Mouse (Mus musculus) heart, embryonic 14.5 days (tissue): ENCODE measurements around the gene Senp3. TPM values are rescaled to one million over a fixed set of nuclear protein-coding genes. Genes with fewer than 3 reads are reported as not detected.

Experiments
- ATAC-seq: fragments of 200-750 bp; cut with Nextera tagmentation; 2 replicates; pipeline ENCODE4 v1.8.0; 2017; ENCODE audit warnings: low read depth, moderate TSS enrichment; ENCODE audit not compliant: insufficient number of reproducible peaks, insufficient read depth, low FRiP score
- H3K27ac ChIP-seq, 2 experiments: fragments of 200-500 bp in 1 of 2; fragments of 300-500 bp in 1 of 2; sonication (generic) in 1 of 2; replicated peaks in 1 of 2; 2 replicates each; pipeline ENCODE4 v1.5.1; 2012 to 2014; ENCODE audit warnings: low read depth in 2 of 2, low read length in 2 of 2, control low read depth in 1 of 2, mild to moderate bottlenecking in 1 of 2, mixed read lengths in 1 of 2; ENCODE audit not compliant: control insufficient read depth in 1 of 2, insufficient read depth in 1 of 2
- H3K27me3 ChIP-seq: fragments of 300-500 bp; sonication (generic); 2 replicates; pipeline ENCODE4 v1.6.1; 2014; ENCODE audit warnings: mild to moderate bottlenecking, low read length, control low read depth; ENCODE audit not compliant: control insufficient read depth, insufficient read depth
- H3K36me3 ChIP-seq: fragments of 300-500 bp; sonication (generic); 2 replicates; pipeline ENCODE4 v1.6.1; 2014; ENCODE audit warnings: mild to moderate bottlenecking, control low read depth, low read length, mixed read lengths; ENCODE audit not compliant: control insufficient read depth, insufficient read depth
- H3K4me1 ChIP-seq, 2 experiments: fragments of 200-500 bp in 1 of 2; fragments of 300-500 bp in 1 of 2; sonication (generic) in 1 of 2; 2 replicates each; pipeline ENCODE4 v1.6.1; 2012 to 2014; ENCODE audit warnings: low read length in 2 of 2, control low read depth in 1 of 2, mixed read lengths in 1 of 2; ENCODE audit not compliant: control insufficient read depth in 2 of 2, insufficient read depth in 2 of 2
- H3K4me2 ChIP-seq: fragments of 300-500 bp; sonication (generic); 2 replicates; pipeline ENCODE4 v1.6.1; 2014; ENCODE audit warnings: mild to moderate bottlenecking, low read length
- H3K4me3 ChIP-seq, 2 experiments: fragments of 200-500 bp in 1 of 2; fragments of 300-500 bp in 1 of 2; sonication (generic) in 1 of 2; 2 replicates each; pipeline ENCODE4 v1.5.1; 2012 to 2014; ENCODE audit warnings: low read length in 2 of 2, mild to moderate bottlenecking in 2 of 2, control low read depth in 1 of 2, low read depth in 1 of 2, moderate library complexity in 1 of 2; ENCODE audit not compliant: control insufficient read depth in 1 of 2, insufficient read depth in 1 of 2
- H3K9ac ChIP-seq: fragments of 300-500 bp; sonication (generic); 2 replicates; pipeline ENCODE4 v1.6.1; 2014; ENCODE audit warnings: mild to moderate bottlenecking, low read length
- H3K9me3 ChIP-seq: fragments of 300-500 bp; sonication (generic); 2 replicates; pipeline ENCODE4 v1.6.1; 2016; ENCODE audit warnings: low read length, control low read depth; ENCODE audit not compliant: control insufficient read depth
- WGBS: fragments of 180-500 bp; shearing (Covaris S2); extraction: QIAGEN DNeasy Blood & Tissue Kit; methylation state at CpG from one replicate; pipeline ENCODE4 v1.1.7; 2014; 5-methylcytosine and 5-hydroxymethylcytosine counted together
- polyA plus RNA-seq: library from polyadenylated mRNA; unstranded; fragments of >200 nt; fragmentation: Nextera tagmentation; extraction: Ambion mirVana; gene quantifications from 2 replicates; pipeline ENCODE4 v1.2.1, GENCODE M21; 2014

The Senp3 gene
- polyA plus RNA-seq, 1 experiment from 2014 or later, result 59.4 TPM

DNA sequence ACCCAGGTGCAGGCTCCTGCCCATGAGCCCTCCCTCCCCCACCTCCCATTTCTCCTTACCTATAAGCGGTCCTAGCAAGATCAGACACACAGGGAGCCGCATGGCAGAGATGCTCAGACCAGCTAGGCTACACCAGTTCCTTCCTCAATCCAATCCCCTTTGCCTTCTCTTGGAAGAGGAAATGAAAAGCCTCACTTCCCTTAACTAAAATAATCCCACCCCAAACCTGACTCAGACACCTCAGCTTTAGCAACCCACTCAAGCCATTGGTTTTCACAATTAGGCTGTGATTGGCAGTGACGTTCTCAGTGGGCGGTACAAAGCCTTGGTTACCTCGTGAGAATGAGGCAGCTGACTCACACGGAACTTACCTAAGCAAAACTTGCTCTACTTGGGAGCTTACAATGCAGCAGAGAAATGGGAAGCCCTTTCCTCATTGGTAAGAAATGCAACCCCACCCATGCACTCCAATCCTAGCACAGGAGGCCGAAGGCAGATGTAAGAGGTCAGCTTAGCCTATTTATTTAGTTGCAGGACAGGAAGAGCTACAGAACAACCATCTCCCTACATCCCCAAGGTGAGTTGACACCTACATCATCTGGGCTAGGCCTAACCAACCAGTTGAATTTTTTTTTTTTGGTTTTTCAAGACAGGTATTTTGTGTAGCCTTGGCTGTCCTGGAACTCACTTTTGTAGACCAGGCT lies 15.8 kb downstream of the Senp3 start, which contains the start of gene Cd68:
Cd68 (minus strand) TSS at position 193 of the 704 bp plus-strand sequence.
- 31% methylated on average over 7 of the region's 7 CpGs for whole genome bisulfite sequencing
- H3K9ac ChIP-seq, result peak within 1 kb of the TSS; percentile 21; the same call in 1 of the 2 replicates

DNA sequence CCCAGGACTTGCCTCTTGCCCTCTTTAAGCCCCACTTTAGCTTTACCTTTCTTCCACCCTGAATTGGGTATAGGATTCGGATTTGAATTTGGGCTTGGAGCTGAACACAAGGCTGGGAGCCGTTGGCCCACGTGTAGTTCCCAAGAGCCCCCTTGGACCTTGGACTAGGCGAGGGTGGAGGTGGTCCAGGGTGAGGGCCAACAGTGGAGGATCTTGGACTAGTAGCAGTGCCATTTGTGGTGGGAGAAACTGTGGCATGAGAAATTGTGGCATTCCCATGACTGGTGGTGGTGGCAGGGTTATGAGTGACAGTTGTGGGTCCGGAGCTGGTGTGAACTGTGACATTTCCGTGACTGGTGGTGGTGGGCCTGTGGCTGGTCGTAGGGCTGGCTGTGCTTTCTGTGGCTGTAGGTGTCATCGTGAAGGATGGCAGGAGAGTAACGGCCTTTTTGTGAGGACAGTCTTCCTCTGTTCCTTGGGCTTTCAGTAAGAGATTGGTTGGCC lies 16.4 kb downstream of the Senp3 start:
- Histone ChIP-seq H3K4me2 (no peak overlapping the region), H3K4me1 (peaks cover 8 to 31% of the 10 kb centered on the region in 2 experiments), H3K9me3 (no peaks in the 10 kb centered on the region), H3K4me3 (no peak overlapping the region), H3K27ac (0 out of 4 replicates have a peak overlapping the region, but pooled peaks have one; percentile 8 to 9), H3K36me3 (peaks cover 71% of the 10 kb centered on the region), H3K27me3 (no peaks in the 10 kb centered on the region), H3K9ac (peak overlapping the region; percentile 21; the same call in 1 of the 2 replicates)
- no peak for ATAC-seq
- WGBS, result 66% methylated on average over 9 of the region's 9 CpGs

More for the DNA sequence above, 15.8 kb downstream of the Senp3 start, which contains the start of gene Cd68:
- Histone ChIP-seq H3K27me3 (no peaks in the 10 kb centered on the region), H3K4me1 (peaks cover 8 to 29% of the 10 kb centered on the region in 2 experiments), H3K4me3 (no peak within 1 kb of the TSS), H3K4me2 (no peak within 1 kb of the TSS), H3K27ac (0 out of 4 replicates have a peak within 1 kb of the TSS, but pooled peaks have one; percentile 8 to 9), H3K36me3 (peaks cover 76% of the 10 kb centered on the region), H3K9me3 (no peaks in the 10 kb centered on the region)
- no peak for ATAC-seq

- ATAC-seq, result no peak
- peaks cover 70% of the 10 kb centered on the region for H3K36me3 ChIP-seq
- WGBS, result 92% methylated on average over 7 of the region's 7 CpGs
- H3K4me2 ChIP-seq, result no peak overlapping the region
- peaks cover 8 to 27% of the 10 kb centered on the region in 2 experiments for H3K4me1 ChIP-seq
- no peaks in the 10 kb centered on the region for H3K27me3 ChIP-seq
- no peak overlapping the region for H3K4me3 ChIP-seq
- H3K27ac ChIP-seq, result no peak overlapping the region
- no peak overlapping the region for H3K9ac ChIP-seq
- no peaks in the 10 kb centered on the region for H3K9me3 ChIP-seq
Observed at GRCm38 (mm10) chr11:69664841-69665240, 17.0 kb downstream of the Senp3 start.

DNA sequence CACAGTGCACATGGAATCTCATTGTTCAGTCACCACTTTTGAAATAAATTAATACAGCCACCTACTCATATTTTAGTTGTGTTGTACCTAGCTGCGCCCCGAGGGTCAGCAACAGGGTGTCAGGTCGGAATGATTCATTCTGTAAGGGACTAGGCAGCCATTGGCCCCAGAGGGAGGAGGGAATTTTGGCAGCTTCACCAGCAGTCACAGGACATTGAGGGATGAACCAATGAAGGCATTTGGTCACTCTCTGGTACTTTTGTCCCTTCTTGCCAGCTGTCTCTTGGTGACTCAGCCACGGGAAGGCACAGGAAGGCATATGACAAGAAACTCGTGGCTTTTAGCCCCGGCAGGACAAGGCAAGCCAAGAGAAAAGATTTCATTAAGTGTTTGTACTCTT lies 18.1 kb downstream of the Senp3 start:
- peaks cover 8 to 20% of the 10 kb centered on the region in 2 experiments for H3K4me1 ChIP-seq
- peaks cover 65% of the 10 kb centered on the region for H3K36me3 ChIP-seq
- ATAC-seq, result no peak
- no peak overlapping the region for H3K4me2 ChIP-seq
- H3K4me3 ChIP-seq, result no peak overlapping the region
- H3K27ac ChIP-seq, result peak overlapping the region in 1 of 2 experiments; percentile 91; a peak in 2 of 4 replicates
- 88% methylated on average over 6 of the region's 6 CpGs for WGBS
- H3K9ac ChIP-seq, result no peak overlapping the region
- no peaks in the 10 kb centered on the region for H3K9me3 ChIP-seq
- H3K27me3 ChIP-seq, result no peaks in the 10 kb centered on the region

- Histone ChIP-seq H3K4me3 (peak overlapping the region; percentile 57 to 85), H3K36me3 (peaks cover 65% of the 10 kb centered on the region), H3K9ac (peak overlapping the region; percentile 78), H3K27ac (peak overlapping the region; percentile 84 to 91), H3K9me3 (no peaks in the 10 kb centered on the region), H3K27me3 (no peaks in the 10 kb centered on the region), H3K4me2 (peak overlapping the region; percentile 68), H3K4me1 (peaks cover 8 to 20% of the 10 kb centered on the region in 2 experiments)
- 67% methylated on average over 13 of the region's 13 CpGs for WGBS
- ATAC-seq, result no peak
Observed at GRCm38 (mm10) chr11:69662967-69663671, 18.8 kb downstream of the Senp3 start.

DNA sequence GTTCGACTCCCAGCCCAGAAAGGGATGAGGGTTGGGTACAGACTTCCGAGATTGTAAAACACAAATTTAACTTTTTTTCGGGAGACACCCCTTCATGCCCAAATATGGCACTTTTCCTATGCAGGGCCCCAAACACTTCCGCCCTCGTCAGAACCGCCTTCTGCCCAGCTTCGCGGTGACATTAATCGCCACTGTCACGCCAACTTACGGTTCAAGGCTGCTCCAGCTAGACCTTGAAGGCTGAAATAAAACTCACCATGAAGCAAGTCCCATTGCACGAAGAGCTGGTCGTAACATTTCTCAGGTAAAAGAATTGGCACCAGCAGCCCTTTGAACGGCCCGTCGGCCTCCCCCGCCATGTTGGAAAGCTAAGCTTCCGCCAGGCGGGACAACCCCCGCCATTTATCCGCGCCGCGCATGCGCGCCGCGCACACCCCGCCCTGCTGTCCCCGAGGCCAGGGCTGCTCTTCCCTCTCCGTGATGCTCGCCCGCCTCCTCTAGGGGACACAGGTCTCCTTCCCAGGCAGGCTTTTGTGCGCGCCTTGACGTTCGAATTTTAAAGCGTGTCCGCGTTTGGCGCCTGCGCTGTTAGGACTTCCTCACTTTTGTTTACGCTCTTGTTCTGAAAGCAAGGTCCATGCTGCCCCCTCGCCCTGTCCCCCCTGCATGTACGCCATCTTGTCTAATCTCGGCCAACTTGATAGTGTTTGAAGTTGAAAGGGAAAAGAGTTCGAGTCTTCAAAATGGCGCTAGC lies 19.5 kb downstream of the Senp3 start, which contains the start of gene Mpdu1:
Mpdu1 (minus strand) TSS at position 430 of the 754 bp plus-strand sequence.
- Histone ChIP-seq H3K9me3 (no peaks in the 10 kb centered on the region), H3K9ac (peak within 1 kb of the TSS; percentile 78), H3K4me3 (peak within 1 kb of the TSS; percentile 57 to 85), H3K27ac (peak within 1 kb of the TSS; percentile 91 to 99), H3K27me3 (no peaks in the 10 kb centered on the region), H3K4me1 (peaks cover 8 to 20% of the 10 kb centered on the region in 2 experiments), H3K4me2 (peak within 1 kb of the TSS; percentile 68), H3K36me3 (peaks cover 65% of the 10 kb centered on the region)
- peak; percentile 95 for ATAC-seq
- WGBS, result under 1% methylated on average over 48 of the region's 48 CpGs
